Mouse (Mus musculus): ENCODE data around the gene Tbc1d10c. TPM values are rescaled to one million over a fixed set of nuclear protein-coding genes. Genes with fewer than 3 reads are reported as not detected.

Tbc1d10c gene
- total RNA-seq, 2 experiments from 2014 or later = 1.6 to 2.1 TPM

DNA sequence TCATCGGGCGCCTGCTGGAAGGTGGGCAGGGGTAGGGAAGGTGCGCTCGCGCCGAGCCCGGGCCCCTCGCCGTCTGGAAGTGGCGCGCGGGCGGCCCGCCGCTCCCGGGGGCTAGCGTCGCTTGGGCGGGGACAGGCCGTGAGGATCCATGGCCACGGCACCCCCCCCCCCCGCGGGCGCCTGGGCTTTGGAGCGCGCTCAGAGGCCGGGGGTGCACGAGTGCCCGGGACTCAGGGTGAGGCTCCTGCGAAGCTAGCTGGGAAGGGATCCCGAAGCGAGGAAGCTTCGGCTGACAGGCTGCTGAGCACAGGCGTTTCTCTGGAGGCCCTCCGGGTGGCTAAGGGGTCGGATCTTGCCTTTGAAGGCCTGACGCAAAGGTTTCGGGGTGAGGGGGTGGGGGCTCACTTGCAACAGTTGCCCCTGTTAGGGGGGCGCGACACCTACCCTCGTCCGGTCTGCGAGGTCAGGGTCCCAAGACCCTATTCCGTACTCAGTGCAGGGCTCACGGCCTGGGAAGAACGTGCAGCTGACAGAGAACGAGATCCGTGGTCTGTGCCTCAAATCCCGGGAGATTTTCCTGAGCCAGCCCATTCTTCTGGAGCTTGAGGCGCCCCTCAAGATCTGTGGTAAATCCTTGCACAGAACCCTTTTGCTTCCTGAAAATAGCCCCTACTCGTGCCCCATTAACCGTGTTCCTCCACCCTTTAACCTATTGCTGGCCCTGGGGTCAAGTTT is 1.3 kb upstream of the Tbc1d10c start:
- DNase-seq (ENCODE audit: low spot score in 2 of 2) = peak in 1 of 2 experiments; percentile 42

DNA sequence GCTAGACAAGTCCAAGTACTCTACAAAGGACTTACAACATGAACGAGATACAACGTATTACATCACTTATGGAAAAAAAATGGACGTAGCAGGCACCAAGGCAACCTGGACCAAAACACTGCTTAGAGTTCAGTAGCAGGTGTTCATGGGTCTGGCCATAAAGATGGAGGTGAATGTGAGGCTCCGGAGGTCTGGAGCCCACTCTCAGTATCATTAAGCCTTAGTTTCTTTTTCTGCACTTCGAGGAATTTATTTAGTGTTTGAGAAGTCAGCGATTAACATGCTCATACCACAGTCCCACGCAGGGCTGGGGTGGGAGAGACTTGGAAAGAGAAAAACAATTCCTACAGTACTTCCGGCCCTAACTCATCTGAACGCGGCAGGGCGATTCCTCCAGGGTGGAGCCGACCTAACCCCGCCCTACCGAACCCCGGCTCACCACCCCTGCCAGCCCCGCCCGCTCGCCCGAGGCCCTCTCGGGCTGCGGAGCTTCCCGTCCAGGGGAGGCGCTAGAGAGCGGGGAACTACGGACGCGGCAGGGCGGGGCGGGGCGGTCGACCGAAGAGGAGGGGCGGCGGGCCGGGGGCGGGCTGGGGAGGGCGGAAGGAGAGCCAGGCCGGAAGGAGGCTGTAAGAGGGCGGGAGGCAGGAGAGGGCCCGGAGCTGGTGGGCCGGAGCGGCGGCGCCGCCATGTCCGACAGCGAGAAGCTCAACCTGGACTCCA is 605 bp upstream of the Tbc1d10c start, which contains the start of gene Ppp1ca:
TSS of gene Ppp1ca (plus strand) at position 538 of the 723 bp plus-strand sequence.
- DNase-seq (ENCODE audit: low spot score in 2 of 2) = peak; percentile 96 to 97

DNA sequence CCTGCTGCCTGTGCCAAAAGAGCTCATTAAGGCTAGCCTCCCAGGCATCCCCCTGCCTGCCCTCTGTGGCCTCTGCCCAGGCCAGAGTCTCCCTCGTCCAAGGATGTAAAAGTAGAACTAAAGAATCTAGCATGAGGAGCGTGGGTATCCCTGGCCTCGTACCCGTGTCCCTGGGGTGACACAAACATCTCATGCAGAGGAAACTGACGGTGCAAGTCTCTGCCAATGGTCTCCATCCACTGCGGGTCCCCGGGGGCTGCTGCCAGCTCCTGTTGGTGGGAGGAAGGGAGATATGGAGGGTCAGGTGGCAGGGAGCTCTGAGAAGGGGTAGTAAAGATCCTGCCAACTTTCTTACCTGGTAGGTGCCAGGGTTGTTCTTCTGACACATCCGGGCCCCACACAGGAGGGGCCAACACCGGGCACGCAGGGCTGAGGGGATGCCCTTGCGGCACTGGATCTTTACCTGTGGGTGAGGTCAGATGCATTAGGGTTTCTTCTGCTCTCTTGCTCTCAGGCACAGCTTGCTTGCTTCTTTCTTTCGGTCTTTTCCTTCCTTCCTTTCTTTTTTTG is 1.9 kb downstream of the Tbc1d10c start:
- no peak for DNase-seq (ENCODE audit: low spot score in 2 of 2)

DNA sequence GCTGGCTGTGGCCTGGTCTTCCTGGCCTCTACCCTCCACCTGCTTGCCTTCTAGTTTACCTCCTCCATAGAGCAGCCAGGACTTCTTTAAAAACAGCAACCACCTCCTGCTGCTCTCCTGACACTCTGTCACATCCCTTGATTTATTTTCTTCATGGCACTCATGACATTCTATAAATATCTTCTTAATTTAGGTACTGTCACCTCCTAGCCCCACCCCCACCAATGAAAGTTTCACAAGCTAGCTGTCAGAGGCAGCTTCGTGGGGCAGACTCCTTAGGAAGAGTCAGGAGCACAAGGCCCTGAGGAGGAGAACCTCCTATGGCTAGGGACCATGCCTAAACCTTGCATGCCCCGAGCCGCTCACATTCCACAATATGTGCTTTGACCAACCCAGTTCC is 3.8 kb downstream of the Tbc1d10c start:
- DNase-seq (ENCODE audit: low spot score in 2 of 2) = no peak

DNA sequence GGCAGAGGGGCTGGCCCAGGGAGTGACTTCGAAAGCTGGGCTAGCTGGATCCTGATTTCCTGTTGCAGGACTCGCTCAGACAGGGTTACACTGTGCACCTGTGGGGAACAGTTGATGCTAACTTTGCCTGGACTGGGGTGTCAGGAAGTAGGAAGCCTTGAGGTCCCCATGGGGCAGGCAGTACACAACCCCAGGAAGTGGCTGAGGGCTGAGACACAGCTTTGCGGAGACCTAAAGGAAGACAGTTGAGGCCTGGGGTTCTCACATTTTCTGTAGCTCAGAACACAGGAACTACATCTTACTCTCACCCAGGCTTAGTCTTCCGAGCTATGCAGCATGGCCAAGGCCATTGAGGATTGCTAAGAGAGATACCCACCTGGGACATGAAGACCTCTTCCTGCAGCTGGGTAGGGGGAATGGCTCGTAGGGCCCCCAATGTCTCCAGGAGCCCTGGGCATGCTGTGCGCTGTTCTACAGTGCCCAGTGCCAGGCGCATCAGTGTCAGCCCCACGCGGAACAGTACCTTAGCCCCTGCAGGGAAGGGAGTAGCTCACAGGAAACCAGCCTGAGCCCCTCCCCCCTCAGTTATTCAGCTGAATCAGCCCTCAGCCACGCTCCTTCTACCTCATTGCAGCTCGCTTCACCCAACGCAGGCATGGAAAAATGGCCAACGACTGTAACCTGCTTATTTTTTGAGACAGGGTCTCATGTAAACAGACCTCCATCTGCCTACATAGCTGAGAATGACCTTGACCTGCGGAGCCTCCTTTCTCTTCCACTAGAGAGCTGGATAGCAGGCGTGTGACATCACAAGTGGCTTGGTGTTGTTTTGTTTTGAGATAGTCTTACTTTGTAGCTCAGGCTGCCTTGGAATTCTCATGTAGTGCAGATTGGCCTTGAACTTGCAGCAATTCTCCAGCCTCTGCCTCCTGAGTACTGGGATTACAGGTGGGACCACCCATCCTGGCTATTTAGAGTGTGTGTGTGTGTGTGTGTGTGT is 5.8 kb downstream of the Tbc1d10c start:
- no peak for DNase-seq (ENCODE audit: low spot score in 2 of 2)

DNA sequence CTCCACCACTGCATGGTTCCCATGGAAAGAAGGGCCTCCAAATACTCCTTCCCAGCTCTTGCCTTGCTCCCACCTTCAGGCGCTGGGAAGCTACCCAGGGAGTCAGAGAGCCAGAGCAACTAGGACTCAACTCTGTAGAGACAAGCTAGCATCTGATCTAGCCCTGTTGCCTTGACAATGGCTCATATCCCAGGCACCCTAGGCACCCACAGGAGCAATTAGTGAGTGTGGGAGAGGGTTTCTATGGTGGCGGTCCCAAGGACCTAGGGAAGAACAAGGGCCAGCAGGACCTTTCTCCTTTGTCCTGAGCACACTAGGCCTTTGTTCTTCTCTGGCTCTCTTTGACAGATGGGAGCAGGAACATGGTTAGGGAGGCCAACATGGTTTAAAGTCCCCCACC is 7.4 kb downstream of the Tbc1d10c start:
- peak in 1 of 2 experiments; percentile 32 for DNase-seq (ENCODE audit: low spot score in 2 of 2)

DNA sequence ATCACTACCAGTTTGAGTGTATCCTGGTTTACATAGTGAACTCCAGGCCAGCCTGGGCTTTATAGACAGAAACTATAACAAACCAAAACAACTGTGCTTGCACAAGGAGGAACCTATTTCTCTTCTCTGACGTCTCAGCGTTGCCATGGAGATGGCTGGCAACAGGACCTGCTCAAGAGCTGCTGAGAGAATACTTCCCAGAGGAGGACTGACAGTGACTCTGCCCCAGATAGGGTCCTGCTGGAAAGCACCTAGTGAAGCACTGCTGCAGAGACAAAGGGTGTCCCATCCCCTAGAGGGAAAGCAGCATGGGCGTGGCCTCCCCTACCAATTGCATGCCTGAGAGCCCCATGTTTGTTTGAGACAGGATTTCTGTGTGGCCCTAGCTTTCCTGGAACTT is 9.2 kb downstream of the Tbc1d10c start:
- DNase-seq (ENCODE audit: low spot score in 2 of 2) = peak in 1 of 2 experiments; percentile 63

DNA sequence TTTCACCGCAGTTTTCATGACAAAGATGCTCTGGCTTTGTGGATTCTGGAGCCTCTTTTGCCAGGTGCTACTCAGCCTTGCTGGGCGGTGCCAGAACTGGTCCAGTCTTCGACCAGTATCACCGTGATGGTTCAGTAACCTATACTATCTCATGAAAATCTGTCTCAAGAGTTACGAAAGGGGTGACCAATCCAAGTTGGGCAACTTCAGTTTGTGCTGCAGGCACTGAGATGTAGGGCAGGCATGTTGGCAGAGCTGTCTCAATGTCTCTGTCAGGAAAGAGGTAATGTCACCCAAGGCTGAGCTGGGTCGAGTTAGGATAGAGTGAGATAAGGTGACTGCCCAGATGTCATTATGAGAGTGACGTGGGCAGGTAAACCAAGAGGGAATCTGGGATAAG is 10.7 kb downstream of the Tbc1d10c start:
- no peak for DNase-seq (ENCODE audit: low spot score in 2 of 2)

DNA sequence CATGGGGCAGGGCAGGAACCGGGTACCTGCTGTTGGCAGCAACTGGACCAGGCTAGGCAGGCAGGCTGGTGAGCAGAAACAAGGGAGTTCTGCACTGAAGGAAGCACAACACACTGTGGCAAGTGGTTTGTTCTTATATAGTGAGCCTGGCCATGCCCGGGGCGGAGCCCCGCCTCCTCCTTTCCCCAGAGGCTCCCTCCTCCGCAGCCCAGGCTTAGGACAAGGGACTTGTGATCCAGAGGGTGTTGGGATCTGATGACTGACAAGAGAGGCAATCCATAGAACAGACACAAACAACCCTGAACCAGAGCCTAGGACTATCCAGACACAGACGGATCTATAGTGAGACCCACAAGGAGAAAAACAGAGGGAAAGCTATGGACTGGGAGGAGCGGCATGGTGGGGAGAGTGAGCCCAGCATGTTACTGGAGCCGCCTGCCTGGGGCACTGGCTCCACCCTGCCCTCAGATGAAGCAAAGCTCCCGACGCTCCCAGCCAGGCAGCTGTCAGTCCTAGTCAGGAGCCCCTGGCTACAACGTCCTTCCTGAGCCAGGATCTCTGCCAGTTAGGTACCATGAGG is 15.6 kb downstream of the Tbc1d10c start, which contains the start of gene Carns1:
TSS of gene Carns1 (minus strand) at position 112 of the 580 bp plus-strand sequence.
- no peak for DNase-seq (ENCODE audit: low spot score in 2 of 2)

DNA sequence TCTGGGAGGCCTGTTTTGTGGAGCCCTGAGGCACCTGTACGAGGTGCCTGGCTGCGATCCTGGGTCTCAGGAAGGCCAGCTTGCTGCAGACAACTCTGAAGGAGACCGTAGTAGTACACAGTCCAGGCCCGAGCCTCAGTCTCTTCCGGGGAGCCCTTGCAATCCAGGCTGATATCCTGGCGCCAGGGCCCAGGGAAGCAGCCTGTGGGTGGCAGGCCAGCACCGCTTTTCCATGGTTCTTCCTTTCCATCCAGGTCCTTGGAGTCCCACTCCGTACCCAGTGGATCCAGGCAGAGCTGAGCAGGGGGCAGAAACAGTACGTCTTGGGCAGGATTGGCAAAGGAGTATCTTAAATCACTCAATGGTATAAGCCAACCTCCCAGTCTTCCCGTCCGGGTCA is 18.2 kb downstream of the Tbc1d10c start:
- no peak for DNase-seq (ENCODE audit: low spot score in 2 of 2)

DNA sequence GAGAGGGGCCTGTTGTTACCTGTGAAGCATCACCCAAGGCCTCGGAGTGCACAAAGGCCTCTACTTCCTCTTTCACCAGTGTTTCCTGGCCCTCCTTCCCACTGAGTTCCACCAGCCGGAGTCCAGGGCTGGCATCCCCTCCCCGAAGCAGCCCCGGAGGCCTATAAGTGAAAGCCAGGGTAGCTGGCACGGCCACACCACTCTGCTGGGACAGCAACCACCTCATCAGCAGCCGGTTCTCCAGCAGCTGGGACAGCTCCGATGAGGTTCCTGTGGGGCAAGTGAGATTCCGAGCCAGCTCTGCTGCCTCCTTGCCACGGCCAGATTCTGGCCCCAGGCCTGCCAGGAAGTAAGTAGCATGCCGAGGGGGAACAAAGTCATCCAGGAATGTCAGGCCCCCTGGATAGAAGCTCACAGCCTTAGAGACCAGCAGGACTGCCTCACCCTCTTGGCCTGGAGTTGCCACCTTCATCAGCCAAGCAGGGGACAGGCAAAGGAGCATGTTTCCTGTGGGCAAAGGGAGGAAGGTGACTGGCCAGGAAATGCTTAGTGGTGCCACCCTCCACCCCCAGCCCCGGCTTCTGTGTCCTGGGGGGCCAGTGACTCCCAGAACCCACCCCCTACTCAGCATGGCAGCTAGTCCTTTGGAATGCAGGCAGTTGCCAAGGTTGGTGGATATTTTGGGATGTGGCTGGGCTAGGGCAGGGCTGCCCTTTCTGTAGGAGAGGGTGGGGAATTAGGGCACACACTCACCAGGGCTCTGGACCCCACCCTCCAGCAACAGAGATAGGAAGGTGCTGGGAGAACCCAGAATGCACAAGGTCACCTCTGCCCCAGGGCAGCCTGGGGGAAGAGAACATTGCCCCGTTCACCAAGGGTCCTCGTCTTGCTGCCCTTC is 19.4 kb downstream of the Tbc1d10c start:
- DNase-seq (ENCODE audit: low spot score in 2 of 2) = peak in 1 of 2 experiments; percentile 4

DNA sequence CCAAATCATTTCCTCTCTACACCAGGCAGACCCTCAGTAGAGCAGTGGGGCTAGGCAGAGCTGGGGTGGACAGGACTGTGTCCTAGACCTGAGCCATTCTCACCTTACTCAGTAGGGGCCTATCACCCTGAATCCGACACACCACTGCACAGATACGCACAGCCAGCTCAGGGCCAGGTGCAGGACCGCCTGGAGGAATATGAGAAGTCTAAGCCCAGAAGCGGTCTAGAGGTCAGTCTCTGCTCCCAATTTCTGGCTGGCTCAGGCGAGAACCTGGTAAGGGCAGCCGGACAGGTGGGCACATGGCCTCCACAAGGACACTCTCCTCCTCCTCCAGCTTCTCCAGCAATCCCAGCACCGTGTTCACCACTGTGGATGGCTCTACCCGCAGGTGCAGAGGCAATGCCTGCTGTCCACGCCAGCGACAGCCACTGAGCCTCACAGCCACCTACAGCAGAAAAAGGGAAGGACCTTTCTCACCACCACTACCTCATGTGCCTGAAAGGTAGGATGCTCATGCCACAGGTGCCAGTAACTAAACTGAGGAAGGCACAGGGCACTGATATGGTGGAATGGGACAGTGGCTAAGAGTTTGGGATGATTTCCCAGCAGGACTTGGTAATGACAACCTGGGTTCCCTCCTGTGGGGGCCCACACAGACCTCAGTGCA is 20.2 kb downstream of the Tbc1d10c start:
- peak in 1 of 2 experiments; percentile 4 for DNase-seq (ENCODE audit: low spot score in 2 of 2)

DNA sequence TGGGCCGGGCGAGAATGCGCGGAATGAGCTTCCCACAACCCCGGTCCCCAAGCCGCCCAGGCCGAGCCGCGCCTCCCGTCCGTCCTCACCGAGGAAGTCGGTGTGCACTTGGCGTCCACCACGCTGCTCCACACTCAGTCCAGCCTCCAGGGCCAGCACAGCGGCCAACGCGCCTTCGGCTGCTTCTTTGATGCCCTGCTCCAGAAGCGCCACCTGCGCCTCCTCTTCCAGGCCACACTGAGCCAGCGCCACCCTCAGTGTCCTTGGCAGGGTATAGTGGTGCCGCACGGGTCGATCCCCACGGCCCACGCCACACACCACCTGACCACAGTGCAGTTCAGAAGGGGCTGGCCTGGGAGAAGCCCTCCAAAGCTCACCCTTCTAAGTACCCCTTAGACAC is 21.3 kb downstream of the Tbc1d10c start:
- DNase-seq (ENCODE audit: low spot score in 2 of 2) = no peak

DNA sequence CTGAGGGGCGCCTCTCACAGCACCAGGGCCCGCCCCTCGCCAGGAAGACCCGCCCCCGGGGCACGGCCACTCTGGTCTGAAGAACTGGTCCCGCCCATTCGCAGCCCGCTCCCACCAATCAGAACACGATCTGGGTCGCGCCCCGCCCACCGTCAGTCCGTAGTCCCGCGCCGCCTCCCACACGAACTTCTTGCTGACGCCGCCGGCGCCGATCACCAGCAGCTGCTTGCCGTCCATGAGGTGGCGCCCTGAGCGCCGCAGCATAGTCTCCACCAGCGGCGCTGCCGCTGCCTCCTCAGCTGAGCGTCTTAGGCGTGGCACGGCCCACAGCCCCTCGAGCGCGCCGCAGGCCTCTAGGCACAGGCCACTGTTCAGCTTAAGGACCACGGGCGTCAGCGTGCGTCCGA is 21.7 kb downstream of the Tbc1d10c start:
- peak; percentile 100 for DNase-seq (ENCODE audit: low spot score in 2 of 2)

DNA sequence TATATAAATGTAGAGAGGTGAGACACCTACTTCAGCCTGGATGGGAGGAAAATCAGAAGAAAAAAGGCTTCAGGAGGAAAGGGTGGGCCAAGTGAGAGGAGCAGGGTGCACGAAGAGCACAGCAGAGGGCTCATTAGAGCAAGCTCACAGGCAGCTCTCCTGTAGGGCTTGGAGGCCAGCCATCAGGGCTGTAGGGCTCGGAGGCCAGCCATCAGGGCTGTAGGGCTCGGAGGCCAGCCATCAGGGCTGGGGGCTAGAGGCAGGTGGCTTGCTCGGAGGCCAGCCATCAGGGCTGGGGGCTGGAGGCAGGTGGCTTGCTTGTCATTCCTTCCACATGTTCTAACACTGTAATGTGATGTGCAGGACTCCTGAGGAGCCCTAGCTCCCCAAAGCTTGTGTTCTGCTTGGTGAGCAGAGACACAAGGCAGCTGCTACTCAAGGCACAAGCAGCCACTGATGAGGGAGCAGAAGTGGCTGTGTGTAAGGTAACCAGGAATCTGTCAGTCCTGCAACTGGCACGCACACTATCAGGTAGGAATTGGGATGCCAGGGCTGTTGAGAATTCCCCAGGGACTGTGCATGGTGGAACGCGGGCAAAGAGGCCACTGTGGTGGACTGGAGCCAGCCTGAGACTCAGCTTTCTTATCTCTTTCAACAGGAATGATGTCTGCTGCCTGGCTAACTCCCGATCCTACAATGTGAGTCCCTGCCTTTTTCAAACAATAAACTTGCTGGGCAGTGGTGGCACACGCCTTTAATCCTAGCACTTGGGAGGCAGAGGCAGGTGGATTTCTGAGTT is 24.2 kb downstream of the Tbc1d10c start:
- DNase-seq (ENCODE audit: low spot score in 2 of 2) = no peak

DNA sequence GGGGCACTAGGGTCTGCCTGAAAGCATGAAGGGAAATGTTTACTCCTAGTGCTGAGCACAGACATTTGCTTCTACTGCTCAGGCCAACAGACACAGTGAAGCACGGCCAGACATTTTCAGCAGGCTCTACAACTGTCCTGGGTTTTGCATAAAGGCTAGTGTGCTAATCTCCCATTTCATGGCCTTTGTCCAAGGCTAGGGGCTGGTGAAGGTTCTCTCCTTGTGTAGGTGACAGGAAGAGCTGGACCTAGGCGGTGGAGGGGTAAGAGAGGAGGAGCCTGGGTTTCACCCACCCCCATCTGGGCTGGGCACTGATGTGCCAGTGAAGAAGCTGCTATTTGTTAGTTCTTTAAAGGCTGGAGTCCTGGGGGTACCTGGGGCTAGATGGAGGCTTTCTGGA is 26.4 kb downstream of the Tbc1d10c start:
- DNase-seq (ENCODE audit: low spot score in 2 of 2) = peak in 1 of 2 experiments; percentile 10

DNA sequence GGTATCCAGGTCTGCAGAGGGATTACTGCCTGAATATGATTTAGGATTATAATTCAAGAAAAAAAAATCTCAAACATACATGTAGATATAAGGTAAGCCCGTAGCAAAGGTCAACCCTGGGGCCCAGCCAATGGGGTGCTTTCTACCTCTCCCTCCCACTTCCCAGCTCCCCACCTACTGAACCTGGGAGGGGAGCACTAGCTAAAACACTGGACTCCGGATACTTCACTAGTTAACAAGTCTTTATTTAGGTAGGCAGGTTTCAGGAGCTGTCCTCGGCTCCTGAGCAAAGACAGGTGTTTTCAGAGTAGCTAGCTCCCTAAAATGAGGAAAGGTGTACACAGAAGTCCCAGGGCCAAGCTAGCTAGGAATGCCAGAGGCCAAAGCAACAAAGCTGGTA is 27.0 kb downstream of the Tbc1d10c start:
- peak in 1 of 2 experiments; percentile 3 for DNase-seq (ENCODE audit: low spot score in 2 of 2)

DNA sequence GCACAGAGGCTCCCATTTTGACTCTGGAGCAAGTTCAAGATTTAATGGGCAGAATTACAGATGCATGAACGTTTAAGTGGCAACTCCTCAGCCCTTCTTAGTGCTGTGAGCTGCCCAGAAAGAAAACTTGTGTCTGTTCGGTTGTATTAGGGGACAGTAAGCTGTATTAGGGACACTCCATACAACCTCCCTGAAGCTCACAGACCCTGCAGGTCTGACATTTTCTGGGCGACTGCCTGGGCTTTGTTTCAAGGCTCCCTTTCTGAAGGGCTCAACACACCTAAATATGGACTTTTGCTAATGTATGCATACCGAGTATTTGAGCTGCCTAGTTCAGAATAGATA is 27.6 kb downstream of the Tbc1d10c start:
- DNase-seq (ENCODE audit: low spot score in 2 of 2) = no peak
